Mouse (Mus musculus): ENCODE results near the gene Atp6v1e2. TPM values are rescaled to one million over a fixed set of nuclear protein-coding genes. Genes with fewer than 3 reads are reported as not detected.
A peak's percentile ranks its signal among the peaks of the same experiment; 100 is the strongest.

Atp6v1e2 gene
- polyA plus RNA-seq, 1 experiment from 2014 or later: not detected

DNA sequence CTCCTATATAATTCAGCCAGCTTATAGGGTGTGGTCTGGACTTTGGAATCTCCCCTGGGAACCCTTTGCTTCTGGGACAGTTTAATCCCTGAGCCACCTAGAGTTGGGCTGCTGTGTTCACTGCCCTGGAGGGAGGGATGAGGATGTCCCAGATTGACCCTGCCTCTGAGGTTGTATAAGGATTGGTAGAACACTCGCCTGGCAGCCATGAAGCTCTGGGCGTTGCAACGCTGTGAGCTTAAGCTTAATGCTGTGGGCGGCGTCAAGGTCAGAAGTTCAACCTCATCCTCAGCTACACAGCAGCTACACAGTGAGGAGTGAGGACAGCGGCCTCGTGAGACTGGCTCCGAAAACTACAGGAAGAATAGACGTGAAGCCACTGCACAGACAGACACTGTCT is 34.8 kb upstream of the Atp6v1e2 start:
- H3K36me3 ChIP-seq (ENCODE audit: insufficient read depth, low read length): no peaks in the 10 kb centered on the region; the same call in 1 of the 2 replicates
- WGBS: 60% methylated on average over 9 of the region's 9 CpGs
- H3K4me1 ChIP-seq (replicated peaks; ENCODE audit: insufficient read depth, low read length): 0 out of 2 replicates have a peak, but pooled peaks cover 7% of the 10 kb centered on the region
- TF ChIP-seq CTCF (IDR thresholded peaks at IDR 0.05; ENCODE audit: low read depth): no peak
- DNase-seq (ENCODE audit: low spot score): no peak
- no peaks in the 10 kb centered on the region for H3K27me3 ChIP-seq (ENCODE audit: insufficient read depth, low read length)
- no peak overlapping the region for H3K27ac ChIP-seq
- H3K4me2 ChIP-seq (ENCODE audit: low read length): no peak overlapping the region
- no peaks in the 10 kb centered on the region for H3K9me3 ChIP-seq (replicated peaks; ENCODE audit: low read length)
- ATAC-seq (replicated peaks; ENCODE audit: low FRiP score, low read depth): 0 out of 2 replicates have a peak, but pooled peaks have one; percentile 46
- H3K9ac ChIP-seq (ENCODE audit: low read depth, low read length): no peak overlapping the region
- H3K4me3 ChIP-seq (replicated peaks; ENCODE audit: low read depth, low read length): no peak overlapping the region

DNA sequence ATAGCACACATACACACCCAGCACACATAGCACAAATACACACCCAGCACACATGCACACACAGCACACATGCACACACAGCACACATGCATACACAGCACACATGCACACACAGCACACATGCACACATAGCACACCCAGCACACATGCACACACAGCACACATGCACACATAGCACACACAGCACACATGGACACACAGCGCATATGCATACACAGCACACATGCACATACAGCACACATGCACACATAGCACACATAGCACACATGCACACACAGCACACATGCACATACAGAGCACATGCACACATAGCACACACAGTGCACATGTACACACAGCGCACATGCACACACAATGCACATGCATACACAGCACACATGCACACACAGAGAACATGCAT is 34.0 kb upstream of the Atp6v1e2 start:
- Histone ChIP-seq H3K36me3 (ENCODE audit: insufficient read depth, low read length) (no peaks in the 10 kb centered on the region; the same call in 1 of the 2 replicates), H3K27me3 (ENCODE audit: insufficient read depth, low read length) (no peaks in the 10 kb centered on the region), H3K9ac (ENCODE audit: low read depth, low read length) (no peak overlapping the region), H3K9me3 (replicated peaks; ENCODE audit: low read length) (no peaks in the 10 kb centered on the region), H3K27ac (no peak overlapping the region), H3K4me3 (replicated peaks; ENCODE audit: low read depth, low read length) (no peak overlapping the region), H3K4me1 (replicated peaks; ENCODE audit: insufficient read depth, low read length) (0 out of 2 replicates have a peak, but pooled peaks cover 2% of the 10 kb centered on the region), H3K4me2 (ENCODE audit: low read length) (no peak overlapping the region)
- no peak for DNase-seq (ENCODE audit: low spot score)
- TF ChIP-seq CTCF (IDR thresholded peaks at IDR 0.05; ENCODE audit: low read depth): no peak
- WGBS: 100% methylated on average over 2 of the region's 2 CpGs
- ATAC-seq (replicated peaks; ENCODE audit: low FRiP score, low read depth): no peak

DNA sequence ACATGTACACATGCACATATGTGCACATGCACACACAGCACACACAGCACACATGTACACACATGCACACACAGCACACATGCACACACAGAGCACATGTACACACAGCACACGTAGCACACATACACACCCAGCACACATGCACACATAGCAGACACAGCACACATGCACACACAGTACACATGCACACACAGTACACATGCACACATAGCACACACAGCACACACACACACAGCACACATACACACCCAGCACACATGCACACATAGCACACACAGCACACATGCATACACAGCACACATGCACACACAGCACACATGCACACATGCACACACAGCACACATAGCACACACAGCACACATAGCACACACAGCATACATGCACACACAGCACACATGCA is 33.5 kb upstream of the Atp6v1e2 start:
- no peak overlapping the region for H3K27ac ChIP-seq

DNA sequence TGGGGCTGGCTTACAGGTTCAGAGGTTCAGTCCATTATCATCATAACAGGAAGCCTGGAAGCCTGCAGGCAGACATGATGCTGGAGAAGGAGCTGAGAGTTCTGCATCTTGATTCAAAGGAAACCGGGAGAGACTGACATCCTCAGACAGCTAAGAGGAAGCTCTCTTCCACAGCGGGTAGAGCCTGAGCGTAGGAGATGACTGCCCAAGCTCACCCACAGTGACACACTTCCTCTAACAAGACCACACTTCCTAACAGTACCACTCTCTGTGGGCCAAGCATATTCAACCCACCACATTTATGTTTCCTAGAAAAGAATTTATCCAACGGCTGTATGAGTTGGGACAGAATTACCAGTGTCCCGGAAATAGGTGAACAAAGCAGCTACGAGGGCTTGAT is 30.8 kb upstream of the Atp6v1e2 start:
- ATAC-seq (replicated peaks; ENCODE audit: low FRiP score, low read depth): no peak
- Histone ChIP-seq H3K9ac (ENCODE audit: low read depth, low read length) (no peak overlapping the region), H3K4me1 (replicated peaks; ENCODE audit: insufficient read depth, low read length) (no peaks in the 10 kb centered on the region), H3K27me3 (ENCODE audit: insufficient read depth, low read length) (no peaks in the 10 kb centered on the region), H3K9me3 (replicated peaks; ENCODE audit: low read length) (no peaks in the 10 kb centered on the region), H3K4me3 (replicated peaks; ENCODE audit: low read depth, low read length) (no peak overlapping the region), H3K36me3 (ENCODE audit: insufficient read depth, low read length) (peaks cover 10% of the 10 kb centered on the region; the same call in 1 of the 2 replicates), H3K27ac (no peak overlapping the region), H3K4me2 (ENCODE audit: low read length) (no peak overlapping the region)
- no peak for TF ChIP-seq CTCF (IDR thresholded peaks at IDR 0.05; ENCODE audit: low read depth)
- 82% methylated on average over 6 of the region's 6 CpGs for whole genome bisulfite sequencing
- no peak for DNase-seq (ENCODE audit: low spot score)

More for the DNA sequence above, 33.5 kb upstream of the Atp6v1e2 start:
- Histone ChIP-seq H3K4me2 (ENCODE audit: low read length) (no peak overlapping the region), H3K9ac (ENCODE audit: low read depth, low read length) (no peak overlapping the region), H3K4me3 (replicated peaks; ENCODE audit: low read depth, low read length) (no peak overlapping the region), H3K36me3 (ENCODE audit: insufficient read depth, low read length) (peaks cover 3% of the 10 kb centered on the region; the same call in 1 of the 2 replicates), H3K9me3 (replicated peaks; ENCODE audit: low read length) (no peaks in the 10 kb centered on the region), H3K27me3 (ENCODE audit: insufficient read depth, low read length) (no peaks in the 10 kb centered on the region), H3K4me1 (replicated peaks; ENCODE audit: insufficient read depth, low read length) (no peaks in the 10 kb centered on the region)
- no peak for DNase-seq (ENCODE audit: low spot score)
- no peak for ATAC-seq (replicated peaks; ENCODE audit: low FRiP score, low read depth)
- TF ChIP-seq CTCF (IDR thresholded peaks at IDR 0.05; ENCODE audit: low read depth): no peak
- WGBS: 100% methylated on average over 1 of the region's 1 CpGs

DNA sequence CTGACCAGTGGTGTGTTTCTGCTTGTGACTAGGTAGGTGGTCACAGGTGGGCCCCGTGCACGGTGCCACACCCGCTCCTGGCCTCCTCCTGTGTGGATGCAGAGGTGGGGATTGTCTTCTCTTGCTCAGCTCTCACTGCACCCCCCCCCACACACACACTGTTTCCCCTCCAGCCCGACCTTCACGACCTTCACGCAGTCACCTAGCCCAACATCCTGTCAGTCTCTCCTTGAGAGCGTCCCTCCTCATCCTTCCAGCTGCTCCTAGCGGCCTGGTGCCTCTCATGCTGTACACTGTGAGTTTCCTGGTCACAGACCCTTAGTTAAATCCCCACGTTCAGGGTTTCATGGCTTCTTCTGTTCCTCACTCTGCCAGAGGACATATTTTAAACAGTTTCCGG is 28.7 kb upstream of the Atp6v1e2 start:
- H3K27me3 ChIP-seq (ENCODE audit: insufficient read depth, low read length): no peaks in the 10 kb centered on the region
- DNase-seq (ENCODE audit: low spot score) (no peak), ATAC-seq (replicated peaks; ENCODE audit: low FRiP score, low read depth) (no peak)
- no peaks in the 10 kb centered on the region for H3K4me1 ChIP-seq (replicated peaks; ENCODE audit: insufficient read depth, low read length)
- H3K36me3 ChIP-seq (ENCODE audit: insufficient read depth, low read length): peaks cover 12% of the 10 kb centered on the region; the same call in 1 of the 2 replicates
- TF ChIP-seq CTCF (IDR thresholded peaks at IDR 0.05; ENCODE audit: low read depth): no peak
- no peaks in the 10 kb centered on the region for H3K9me3 ChIP-seq (replicated peaks; ENCODE audit: low read length)
- H3K4me2 ChIP-seq (ENCODE audit: low read length): no peak overlapping the region
- no peak overlapping the region for H3K27ac ChIP-seq
- H3K9ac ChIP-seq (ENCODE audit: low read depth, low read length): no peak overlapping the region
- H3K4me3 ChIP-seq (replicated peaks; ENCODE audit: low read depth, low read length): no peak overlapping the region
- 67% methylated on average over 10 of the region's 10 CpGs for WGBS

DNA sequence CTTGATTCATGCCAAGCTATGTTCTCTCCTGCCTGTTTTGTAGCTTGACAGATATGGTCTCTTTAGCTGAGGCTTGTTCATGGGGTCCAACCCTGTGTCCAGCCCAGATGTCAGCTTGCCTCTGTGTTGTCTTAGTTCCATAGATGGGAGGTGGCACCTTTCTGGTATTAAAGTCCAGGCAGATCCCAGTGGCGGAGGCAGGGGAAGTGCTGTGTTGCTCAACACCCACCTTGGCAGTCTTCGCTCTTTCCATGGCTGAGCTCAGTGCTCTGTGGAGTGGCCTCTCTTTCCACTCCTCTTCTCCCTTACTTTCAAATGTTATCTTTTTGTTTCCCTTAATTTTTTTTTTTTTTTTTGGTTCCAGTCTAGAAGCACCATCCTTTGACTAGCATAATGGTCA is 25.4 kb upstream of the Atp6v1e2 start:
- H3K4me3 ChIP-seq (replicated peaks; ENCODE audit: low read depth, low read length): no peak overlapping the region
- H3K4me1 ChIP-seq (replicated peaks; ENCODE audit: insufficient read depth, low read length): no peaks in the 10 kb centered on the region
- no peak overlapping the region for H3K9ac ChIP-seq (ENCODE audit: low read depth, low read length)
- H3K4me2 ChIP-seq (ENCODE audit: low read length): no peak overlapping the region
- DNase-seq (ENCODE audit: low spot score): no peak
- TF ChIP-seq CTCF (IDR thresholded peaks at IDR 0.05; ENCODE audit: low read depth): no peak
- WGBS: 91% methylated on average over 2 of the region's 2 CpGs
- H3K27ac ChIP-seq: no peak overlapping the region
- H3K9me3 ChIP-seq (replicated peaks; ENCODE audit: low read length): no peaks in the 10 kb centered on the region
- H3K27me3 ChIP-seq (ENCODE audit: insufficient read depth, low read length): no peaks in the 10 kb centered on the region
- 0 out of 2 replicates have a peak, but pooled peaks cover 18% of the 10 kb centered on the region for H3K36me3 ChIP-seq (ENCODE audit: insufficient read depth, low read length)
- ATAC-seq (replicated peaks; ENCODE audit: low FRiP score, low read depth): no peak

DNA sequence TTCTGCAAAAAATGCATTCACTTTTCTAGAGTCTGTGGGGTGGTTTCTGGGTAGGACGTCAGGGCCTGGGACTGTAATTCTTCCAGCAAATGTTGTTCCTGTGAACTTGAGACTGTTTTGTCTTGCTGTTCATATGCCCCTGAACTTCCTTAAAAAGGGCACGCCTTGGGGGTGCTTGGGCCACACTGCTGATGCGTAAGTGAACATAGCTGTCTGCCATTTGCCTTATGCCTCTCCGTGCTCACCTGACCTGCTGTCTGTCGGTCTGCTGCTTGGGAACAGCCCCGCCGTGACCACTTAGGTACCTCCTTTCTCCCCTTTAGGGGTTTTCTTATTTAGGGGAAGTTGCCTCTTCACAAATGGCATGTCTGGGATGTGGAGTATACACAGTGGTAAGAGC is 24.2 kb upstream of the Atp6v1e2 start:
- no peak for TF ChIP-seq CTCF (IDR thresholded peaks at IDR 0.05; ENCODE audit: low read depth)
- ATAC-seq (replicated peaks; ENCODE audit: low FRiP score, low read depth): no peak
- no peak overlapping the region for H3K27ac ChIP-seq
- 0 out of 2 replicates have a peak, but pooled peaks cover 2% of the 10 kb centered on the region for H3K4me1 ChIP-seq (replicated peaks; ENCODE audit: insufficient read depth, low read length)
- no peaks in the 10 kb centered on the region for H3K27me3 ChIP-seq (ENCODE audit: insufficient read depth, low read length)
- 0 out of 2 replicates have a peak, but pooled peaks cover 18% of the 10 kb centered on the region for H3K36me3 ChIP-seq (ENCODE audit: insufficient read depth, low read length)
- DNase-seq (ENCODE audit: low spot score): no peak
- H3K9ac ChIP-seq (ENCODE audit: low read depth, low read length): no peak overlapping the region
- no peak overlapping the region for H3K4me2 ChIP-seq (ENCODE audit: low read length)
- no peaks in the 10 kb centered on the region for H3K9me3 ChIP-seq (replicated peaks; ENCODE audit: low read length)
- no peak overlapping the region for H3K4me3 ChIP-seq (replicated peaks; ENCODE audit: low read depth, low read length)
- 78% methylated on average over 7 of the region's 7 CpGs for WGBS
